In genomic region chr11:50736548-50736947, GRCm38 (mm10) we compare ENCODE assay signal across 29 mouse cellular contexts.
"Had no signal": no experiment of that assay in that cellular context is flagged by ENCODE, and none has a peak within 500 bp of the region (broad histone marks: within the 10 kb centered on the region; RNA-seq: fewer than 3 reads in every experiment).

No protein-coding gene starts in this region.

- H3K4me2 ChIP-seq: embryonic facial prominence, embryonic 12.5 days; embryonic facial prominence, embryonic 13.5 days; embryonic facial prominence, embryonic 15.5 days; forebrain, embryonic 12.5 days; forebrain, embryonic 13.5 days; forebrain, embryonic 15.5 days had no signal

- H3K9ac ChIP-seq: embryonic facial prominence, embryonic 12.5 days; embryonic facial prominence, embryonic 13.5 days; embryonic facial prominence, embryonic 15.5 days; forebrain, embryonic 12.5 days; forebrain, embryonic 13.5 days; forebrain, embryonic 15.5 days; forebrain, postnatal 0 days had no signal

- DNase-seq: cerebellum, adult 2 months; cerebellum, adult 8-10 months; cerebellum, adult 9-10 months; cerebellum, adult 9-11 months; cerebellum, postnatal 10 days; cerebellum, postnatal 14 days; cerebellum, postnatal 25 days; cerebellum, postnatal 36 days; embryo, embryonic 11 days; forebrain, postnatal 0 days; gastrocnemius, adult 2 months; gastrocnemius, postnatal 10 days; gastrocnemius, postnatal 14 days; gastrocnemius, postnatal 25 days; gastrocnemius, postnatal 36 days; heart, adult 11 months; heart, adult 18-20 months; heart, adult 2 months had no signal

- ATAC-seq: forebrain, embryonic 13.5 days; forebrain, embryonic 14.5 days; forebrain, embryonic 15.5 days; forebrain, embryonic 16.5 days; forebrain, postnatal 0 days had no signal

- H3K9me3 ChIP-seq: embryonic facial prominence, embryonic 12.5 days; embryonic facial prominence, embryonic 13.5 days; embryonic facial prominence, embryonic 15.5 days; forebrain, embryonic 10.5 days; forebrain, embryonic 12.5 days; forebrain, embryonic 13.5 days; forebrain, embryonic 15.5 days had no signal

- H3K27ac ChIP-seq: embryonic facial prominence, embryonic 10.5 days; embryonic facial prominence, embryonic 12.5 days; embryonic facial prominence, embryonic 13.5 days; embryonic facial prominence, embryonic 15.5 days; forebrain, embryonic 10.5 days; forebrain, embryonic 12.5 days; forebrain, embryonic 13.5 days; forebrain, embryonic 15.5 days; gastrocnemius, adult 2 months; heart, adult 2 months had no signal

- H3K27me3 ChIP-seq: embryonic facial prominence, embryonic 12.5 days; embryonic facial prominence, embryonic 13.5 days; embryonic facial prominence, embryonic 15.5 days; forebrain, embryonic 12.5 days; forebrain, embryonic 13.5 days; forebrain, embryonic 15.5 days had no signal

- H3K4me3 ChIP-seq: embryonic facial prominence, embryonic 10.5 days; embryonic facial prominence, embryonic 12.5 days; embryonic facial prominence, embryonic 13.5 days; embryonic facial prominence, embryonic 15.5 days; erythroblast, embryonic 14.5 days; forebrain, embryonic 10.5 days; forebrain, embryonic 12.5 days; forebrain, embryonic 13.5 days; forebrain, embryonic 15.5 days; gastrocnemius, adult 2 months; heart, adult 2 months had no signal

- H3K36me3 ChIP-seq: embryonic facial prominence, embryonic 10.5 days; embryonic facial prominence, embryonic 12.5 days; embryonic facial prominence, embryonic 13.5 days; embryonic facial prominence, embryonic 15.5 days; forebrain, embryonic 10.5 days; forebrain, embryonic 12.5 days; forebrain, embryonic 15.5 days had no signal

- H3K4me1 ChIP-seq: embryonic facial prominence, embryonic 12.5 days; embryonic facial prominence, embryonic 13.5 days; forebrain, embryonic 12.5 days; forebrain, embryonic 13.5 days; forebrain, embryonic 15.5 days had no signal
